Mouse (Mus musculus): ENCODE data around the gene Klrd1. TPM values are rescaled to one million over a fixed set of nuclear protein-coding genes. Genes with fewer than 3 reads are reported as not detected.

Klrd1 gene
- 0.18 TPM in 1 of 2 replicates, not detected in the other for polyA plus RNA-seq (2012; rRNA removed)

- DNase-seq (ENCODE audit: low read depth), result no peak
Measured at GRCm38 (mm10) chr6:129591508-129591907, at the start of gene Klrd1. Gene Klrd1 (plus strand): TSS chr6:129591782.

GRCm38 (mm10) chr6:129541931-129542330 is 49.7 kb upstream of the Klrd1 start:
- TF ChIP-seq CTCF (IDR thresholded peaks at IDR 0.05; ENCODE audit: borderline replicate concordance, extremely low read depth, insufficient read depth, insufficient read length) (no peak), POLR2A (IDR thresholded peaks at IDR 0.05; ENCODE audit: borderline replicate concordance, extremely low read depth, insufficient read depth, insufficient read length, poor library complexity, severe bottlenecking) (no peak)
- DNase-seq (ENCODE audit: low read depth), result peak; percentile 29

More at GRCm38 (mm10) chr6:129591508-129591907, at the start of gene Klrd1:
- TF ChIP-seq POLR2A (IDR thresholded peaks at IDR 0.05; ENCODE audit: borderline replicate concordance, extremely low read depth, insufficient read depth, insufficient read length, poor library complexity, severe bottlenecking) (no peak), CTCF (IDR thresholded peaks at IDR 0.05; ENCODE audit: borderline replicate concordance, extremely low read depth, insufficient read depth, insufficient read length) (no peak)

- TF ChIP-seq CTCF (IDR thresholded peaks at IDR 0.05; ENCODE audit: borderline replicate concordance, extremely low read depth, insufficient read depth, insufficient read length), result no peak
- no peak for TF ChIP-seq POLR2A (IDR thresholded peaks at IDR 0.05; ENCODE audit: borderline replicate concordance, extremely low read depth, insufficient read depth, insufficient read length, poor library complexity, severe bottlenecking)
- no peak for DNase-seq (ENCODE audit: low read depth)
Measured at GRCm38 (mm10) chr6:129542540-129542939, 49.0 kb upstream of the Klrd1 start.

- peak; percentile 83 for DNase-seq (ENCODE audit: low read depth)
- peak; percentile 80; the same call in 1 of the 2 replicates for TF ChIP-seq CTCF (IDR thresholded peaks at IDR 0.05; ENCODE audit: borderline replicate concordance, extremely low read depth, insufficient read depth, insufficient read length)
- TF ChIP-seq POLR2A (IDR thresholded peaks at IDR 0.05; ENCODE audit: borderline replicate concordance, extremely low read depth, insufficient read depth, insufficient read length, poor library complexity, severe bottlenecking), result no peak
Measured at GRCm38 (mm10) chr6:129543709-129544606, 47.6 kb upstream of the Klrd1 start.

- TF ChIP-seq POLR2A (IDR thresholded peaks at IDR 0.05; ENCODE audit: borderline replicate concordance, extremely low read depth, insufficient read depth, insufficient read length, poor library complexity, severe bottlenecking), result no peak
- TF ChIP-seq CTCF (IDR thresholded peaks at IDR 0.05; ENCODE audit: borderline replicate concordance, extremely low read depth, insufficient read depth, insufficient read length), result no peak
- DNase-seq (ENCODE audit: low read depth), result no peak
Measured at GRCm38 (mm10) chr6:129547277-129547676, 44.3 kb upstream of the Klrd1 start.

- no peak for TF ChIP-seq CTCF (IDR thresholded peaks at IDR 0.05; ENCODE audit: borderline replicate concordance, extremely low read depth, insufficient read depth, insufficient read length)
- no peak for TF ChIP-seq POLR2A (IDR thresholded peaks at IDR 0.05; ENCODE audit: borderline replicate concordance, extremely low read depth, insufficient read depth, insufficient read length, poor library complexity, severe bottlenecking)
- no peak for DNase-seq (ENCODE audit: low read depth)
Measured at GRCm38 (mm10) chr6:129548009-129548408, 43.6 kb upstream of the Klrd1 start.

GRCm38 (mm10) chr6:129557298-129558023 is 34.1 kb upstream of the Klrd1 start:
- no peak for TF ChIP-seq CTCF (IDR thresholded peaks at IDR 0.05; ENCODE audit: borderline replicate concordance, extremely low read depth, insufficient read depth, insufficient read length)
- peak; percentile 64 for DNase-seq (ENCODE audit: low read depth)

GRCm38 (mm10) chr6:129558946-129559640 is 32.5 kb upstream of the Klrd1 start:
- TF ChIP-seq CTCF (IDR thresholded peaks at IDR 0.05; ENCODE audit: borderline replicate concordance, extremely low read depth, insufficient read depth, insufficient read length) (peak; percentile 90), POLR2A (IDR thresholded peaks at IDR 0.05; ENCODE audit: borderline replicate concordance, extremely low read depth, insufficient read depth, insufficient read length, poor library complexity, severe bottlenecking) (no peak)
- DNase-seq (ENCODE audit: low read depth), result peak; percentile 87

- TF ChIP-seq POLR2A (IDR thresholded peaks at IDR 0.05; ENCODE audit: borderline replicate concordance, extremely low read depth, insufficient read depth, insufficient read length, poor library complexity, severe bottlenecking), result no peak
- TF ChIP-seq CTCF (IDR thresholded peaks at IDR 0.05; ENCODE audit: borderline replicate concordance, extremely low read depth, insufficient read depth, insufficient read length), result no peak
Measured at GRCm38 (mm10) chr6:129559641-129560027, 31.9 kb upstream of the Klrd1 start.

GRCm38 (mm10) chr6:129565257-129565656 is 26.3 kb upstream of the Klrd1 start:
- TF ChIP-seq CTCF (IDR thresholded peaks at IDR 0.05; ENCODE audit: borderline replicate concordance, extremely low read depth, insufficient read depth, insufficient read length) (no peak), POLR2A (IDR thresholded peaks at IDR 0.05; ENCODE audit: borderline replicate concordance, extremely low read depth, insufficient read depth, insufficient read length, poor library complexity, severe bottlenecking) (no peak)
- DNase-seq (ENCODE audit: low read depth), result no peak

More at GRCm38 (mm10) chr6:129559641-129560027, 31.9 kb upstream of the Klrd1 start:
- no peak for DNase-seq (ENCODE audit: low read depth)

- no peak for TF ChIP-seq POLR2A (IDR thresholded peaks at IDR 0.05; ENCODE audit: borderline replicate concordance, extremely low read depth, insufficient read depth, insufficient read length, poor library complexity, severe bottlenecking)
- no peak for TF ChIP-seq CTCF (IDR thresholded peaks at IDR 0.05; ENCODE audit: borderline replicate concordance, extremely low read depth, insufficient read depth, insufficient read length)
- no peak for DNase-seq (ENCODE audit: low read depth)
Measured at GRCm38 (mm10) chr6:129575315-129575714, 16.3 kb upstream of the Klrd1 start.

Measured in brain, embryonic 14.5 days (tissue).